Mouse (Mus musculus) limb, embryonic 12.5 days (tissue): ENCODE data around the gene Ccdc78. TPM values are rescaled to one million over a fixed set of nuclear protein-coding genes. Genes with fewer than 3 reads are reported as not detected.

Experiments used
- ATAC-seq: fragments of 200-750 bp; cut with Nextera tagmentation; 2 replicates; pipeline ENCODE4 v1.8.0; 2017; ENCODE audit warnings: low read depth, moderate TSS enrichment; ENCODE audit not compliant: insufficient number of reproducible peaks, insufficient read depth, low FRiP score, low TSS enrichment
- H3K27ac ChIP-seq: fragments of 300-500 bp; sonication (generic); 2 replicates; pipeline ENCODE4 v1.5.1; 2016; ENCODE audit warnings: mild to moderate bottlenecking, moderate library complexity
- H3K27me3 ChIP-seq: fragments of 300-500 bp; sonication (generic); 2 replicates; pipeline ENCODE4 v1.6.1; 2016; ENCODE audit warnings: mild to moderate bottlenecking, moderate library complexity
- H3K36me3 ChIP-seq: fragments of 300-500 bp; sonication (generic); 2 replicates; pipeline ENCODE4 v1.6.1; 2016; ENCODE audit warnings: mild to moderate bottlenecking, moderate library complexity
- H3K4me1 ChIP-seq: fragments of 300-500 bp; sonication (generic); replicated peaks from 2 replicates; pipeline ENCODE4 v1.6.1; 2016
- H3K4me2 ChIP-seq: fragments of 300-500 bp; sonication (generic); 2 replicates; pipeline ENCODE4 v1.6.1; 2016; ENCODE audit warnings: mild to moderate bottlenecking, moderate library complexity
- H3K4me3 ChIP-seq: fragments of 300-500 bp; sonication (generic); replicated peaks from 2 replicates; pipeline ENCODE4 v1.5.1; 2016; ENCODE audit warnings: mild to moderate bottlenecking
- H3K9ac ChIP-seq: fragments of 300-500 bp; sonication (generic); replicated peaks from 2 replicates; pipeline ENCODE4 v1.6.1; 2016; ENCODE audit warnings: mild to moderate bottlenecking, moderate library complexity
- H3K9me3 ChIP-seq: fragments of 300-500 bp; sonication (generic); 2 replicates; pipeline ENCODE4 v1.6.1; 2016; ENCODE audit warnings: mild to moderate bottlenecking, moderate library complexity
- WGBS: fragments of 180-500 bp; shearing (Covaris S2); methylation state at CpG from one replicate; pipeline ENCODE4 v1.1.7; 2016; 5-methylcytosine and 5-hydroxymethylcytosine counted together
- microRNA-seq: library from miRNA; unstranded; fragments of <30 nt; microRNA quantifications from one replicate; pipeline ENCODE4, GENCODE M21; 2017
- polyA plus RNA-seq: library from polyadenylated mRNA; unstranded; fragments of >200 nt; fragmentation: Nextera tagmentation; extraction: Ambion mirVana; gene quantifications from 2 replicates; pipeline ENCODE4 v1.2.1, GENCODE M21; 2016

Ccdc78 gene
- polyA plus RNA-seq, 1 experiment from 2014 or later = 0.39 TPM

DNA sequence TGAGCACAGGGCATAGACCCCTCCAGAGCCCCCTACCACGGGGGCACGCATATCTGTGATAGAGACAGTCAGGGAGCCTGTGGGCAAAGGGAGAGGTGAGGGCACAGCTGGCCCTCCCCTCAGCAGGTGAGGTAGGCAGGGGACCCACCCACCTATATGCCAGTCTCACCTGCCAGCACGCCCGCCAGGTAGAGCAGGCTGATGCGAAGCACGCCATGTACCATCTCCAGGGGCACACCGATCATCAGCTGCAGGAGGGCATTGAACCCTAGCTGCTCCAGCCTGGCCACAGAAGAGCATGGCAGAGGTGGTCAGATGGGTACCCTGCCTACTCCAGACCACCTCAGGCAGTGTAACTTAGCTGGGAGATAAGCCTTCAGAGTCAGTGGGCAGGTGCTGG lies 48.9 kb downstream of the Ccdc78 start:
- no peak for ATAC-seq
- no peaks in the 10 kb centered on the region for H3K27me3 ChIP-seq
- 0 out of 2 replicates have a peak overlapping the region, but pooled peaks have one; percentile 37 for H3K4me3 ChIP-seq
- H3K4me1 ChIP-seq = peaks cover 57% of the 10 kb centered on the region
- H3K36me3 ChIP-seq = peaks cover 60% of the 10 kb centered on the region
- H3K9me3 ChIP-seq = no peaks in the 10 kb centered on the region
- H3K9ac ChIP-seq = no peak overlapping the region
- peak overlapping the region; percentile 98; the same call in 1 of the 2 replicates for H3K4me2 ChIP-seq
- H3K27ac ChIP-seq = no peak overlapping the region
- 95% methylated on average over 7 of the region's 7 CpGs for WGBS

DNA sequence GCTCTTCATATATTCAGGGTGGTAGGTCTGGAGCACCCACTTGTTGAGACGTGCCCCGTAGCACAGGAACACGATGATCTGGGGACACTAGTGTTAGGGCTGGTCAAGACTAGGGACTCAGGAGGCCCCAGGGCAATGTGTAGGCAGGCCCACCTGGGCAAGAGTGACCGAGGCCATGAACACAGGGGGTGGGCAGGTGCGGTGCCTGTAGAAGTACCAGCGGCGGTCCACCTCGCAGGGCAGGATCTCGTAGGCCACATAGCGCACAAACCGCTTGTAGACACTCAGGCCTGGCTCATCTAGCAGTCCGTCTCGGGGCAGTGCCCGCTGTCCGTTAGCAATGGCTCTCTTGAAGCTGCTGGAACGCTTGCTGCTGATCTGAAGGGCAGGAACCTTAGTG lies 49.4 kb downstream of the Ccdc78 start:
- Histone ChIP-seq H3K9ac (no peak overlapping the region), H3K9me3 (no peaks in the 10 kb centered on the region), H3K4me3 (peak overlapping the region; percentile 37; the same call in 1 of the 2 replicates), H3K36me3 (peaks cover 60% of the 10 kb centered on the region), H3K4me1 (peaks cover 53% of the 10 kb centered on the region), H3K27me3 (no peaks in the 10 kb centered on the region), H3K4me2 (peak overlapping the region; percentile 98; the same call in 1 of the 2 replicates), H3K27ac (no peak overlapping the region)
- WGBS = 90% methylated on average over 16 of the region's 16 CpGs
- no peak for ATAC-seq

DNA sequence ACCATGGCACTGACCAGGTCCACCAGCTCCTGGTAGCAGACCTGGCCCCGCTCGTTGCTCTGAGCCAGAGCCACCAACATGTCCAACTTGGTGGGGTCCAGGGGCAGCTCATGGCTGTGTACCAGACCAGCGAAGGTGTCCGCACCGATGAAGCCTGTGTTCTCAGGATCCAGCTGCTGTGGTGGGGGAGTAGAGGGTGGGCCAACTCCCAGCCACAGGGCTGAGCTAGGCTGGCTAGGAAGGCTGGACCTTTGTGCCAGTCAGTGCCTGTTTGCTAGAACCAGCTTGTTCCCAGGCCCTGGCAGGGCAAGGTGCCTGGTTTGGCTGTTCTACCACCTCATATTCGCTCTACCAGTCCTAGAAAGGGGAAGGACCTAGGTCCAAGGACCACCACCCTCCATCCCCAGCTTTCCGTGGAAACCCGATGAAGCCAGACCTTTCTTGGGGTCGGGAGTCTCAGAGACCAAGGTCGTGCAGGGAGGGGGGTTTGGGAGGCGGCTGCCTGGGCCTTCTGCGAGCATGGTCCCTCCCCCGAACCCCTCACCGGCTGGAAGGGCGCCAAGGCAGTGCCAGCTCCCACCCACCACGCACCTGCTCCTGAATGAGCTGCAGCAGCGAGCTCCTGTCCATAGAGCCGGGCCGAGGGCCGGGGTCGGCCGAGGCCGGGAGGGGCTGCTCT lies 50.2 kb downstream of the Ccdc78 start:
- no peaks in the 10 kb centered on the region for H3K27me3 ChIP-seq
- ATAC-seq = no peak
- peak overlapping the region; percentile 82 for H3K4me2 ChIP-seq
- no peak overlapping the region for H3K27ac ChIP-seq
- peaks cover 46% of the 10 kb centered on the region for H3K4me1 ChIP-seq
- 22% methylated on average over 23 of the region's 23 CpGs for WGBS
- H3K9ac ChIP-seq = peak overlapping the region; percentile 57
- peaks cover 60% of the 10 kb centered on the region for H3K36me3 ChIP-seq
- peak overlapping the region; percentile 37 for H3K4me3 ChIP-seq
- no peaks in the 10 kb centered on the region for H3K9me3 ChIP-seq

DNA sequence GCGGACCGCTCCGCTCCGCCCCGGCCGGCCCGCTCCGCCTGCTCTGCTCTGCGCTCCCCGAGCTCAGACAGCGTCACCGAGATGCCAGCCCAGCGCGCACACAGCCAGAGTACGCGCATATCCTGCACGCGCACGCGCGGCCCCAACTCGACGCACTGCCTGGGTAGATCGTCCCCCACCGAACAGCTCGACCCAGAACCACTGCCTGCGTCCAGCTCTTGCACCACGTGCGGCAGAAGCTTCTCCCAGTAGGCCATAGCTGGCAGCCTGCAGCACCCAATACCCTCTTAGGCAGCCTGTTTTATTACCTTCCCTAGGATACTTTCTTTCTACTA lies 50.7 kb downstream of the Ccdc78 start, which contains the start of gene Rhbdl1:
Gene Rhbdl1, minus strand, starts transcription at position 220 of the 335 bp plus-strand sequence.
- Histone ChIP-seq H3K9me3 (no peaks in the 10 kb centered on the region), H3K4me3 (peak within 1 kb of the TSS; percentile 37), H3K27ac (no peak within 1 kb of the TSS), H3K9ac (peak within 1 kb of the TSS; percentile 57), H3K27me3 (no peaks in the 10 kb centered on the region), H3K36me3 (peaks cover 60% of the 10 kb centered on the region), H3K4me1 (peaks cover 41% of the 10 kb centered on the region), H3K4me2 (peak within 1 kb of the TSS; percentile 82)
- WGBS = 3% methylated on average over 29 of the region's 29 CpGs
- no peak for ATAC-seq

DNA sequence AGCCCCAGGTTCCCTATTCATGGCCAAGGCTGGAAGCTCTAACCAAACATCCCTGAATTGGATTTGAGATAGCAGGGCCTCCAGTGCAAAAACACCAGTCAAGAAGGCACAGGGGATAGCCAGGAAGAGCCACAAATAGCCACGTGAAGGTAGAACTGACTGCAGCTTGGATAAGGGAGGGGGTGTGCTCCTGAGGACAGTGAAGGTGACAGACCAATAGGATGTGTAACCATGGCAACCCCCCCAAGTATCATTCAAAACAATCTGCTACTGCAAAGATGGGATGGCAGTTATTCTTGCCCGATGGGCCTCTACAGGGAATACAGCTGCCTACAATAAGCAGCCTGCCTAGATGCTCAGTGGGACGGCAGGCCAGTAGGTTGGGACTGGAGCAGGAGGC lies 51.2 kb downstream of the Ccdc78 start:
- Histone ChIP-seq H3K9me3 (no peaks in the 10 kb centered on the region), H3K4me2 (peak overlapping the region; percentile 82), H3K27me3 (no peaks in the 10 kb centered on the region), H3K4me3 (no peak overlapping the region; the same call in 1 of the 2 replicates), H3K9ac (peak overlapping the region; percentile 57; the same call in 1 of the 2 replicates), H3K4me1 (peaks cover 40% of the 10 kb centered on the region), H3K36me3 (peaks cover 65% of the 10 kb centered on the region), H3K27ac (no peak overlapping the region)
- no peak for ATAC-seq
- 61% methylated on average over 3 of the region's 3 CpGs for WGBS

DNA sequence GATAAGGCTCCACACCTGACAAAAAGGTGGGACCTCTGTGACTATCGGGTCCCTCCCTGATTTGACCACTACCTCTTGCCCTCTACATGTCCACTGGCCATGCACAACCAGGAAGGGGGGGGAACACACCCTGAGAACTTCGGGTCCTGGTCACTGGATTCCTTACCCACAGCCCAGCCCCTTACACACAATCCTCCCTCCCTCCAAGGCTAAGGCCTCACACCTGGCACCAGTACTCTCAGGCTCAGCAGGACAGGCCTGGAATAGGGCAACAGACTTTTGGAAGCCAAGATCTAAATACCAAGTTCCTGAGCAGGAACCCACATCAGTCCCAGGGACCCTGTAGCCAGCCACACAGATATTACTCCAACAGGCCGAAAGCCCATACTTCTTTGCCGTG lies 52.5 kb downstream of the Ccdc78 start:
- Histone ChIP-seq H3K4me1 (peaks cover 45% of the 10 kb centered on the region), H3K9ac (no peak overlapping the region), H3K9me3 (no peaks in the 10 kb centered on the region), H3K27me3 (no peaks in the 10 kb centered on the region), H3K4me3 (no peak overlapping the region), H3K27ac (no peak overlapping the region), H3K36me3 (peaks cover 66% of the 10 kb centered on the region), H3K4me2 (no peak overlapping the region)
- WGBS = 90% methylated on average over 4 of the region's 4 CpGs
- ATAC-seq = no peak

DNA sequence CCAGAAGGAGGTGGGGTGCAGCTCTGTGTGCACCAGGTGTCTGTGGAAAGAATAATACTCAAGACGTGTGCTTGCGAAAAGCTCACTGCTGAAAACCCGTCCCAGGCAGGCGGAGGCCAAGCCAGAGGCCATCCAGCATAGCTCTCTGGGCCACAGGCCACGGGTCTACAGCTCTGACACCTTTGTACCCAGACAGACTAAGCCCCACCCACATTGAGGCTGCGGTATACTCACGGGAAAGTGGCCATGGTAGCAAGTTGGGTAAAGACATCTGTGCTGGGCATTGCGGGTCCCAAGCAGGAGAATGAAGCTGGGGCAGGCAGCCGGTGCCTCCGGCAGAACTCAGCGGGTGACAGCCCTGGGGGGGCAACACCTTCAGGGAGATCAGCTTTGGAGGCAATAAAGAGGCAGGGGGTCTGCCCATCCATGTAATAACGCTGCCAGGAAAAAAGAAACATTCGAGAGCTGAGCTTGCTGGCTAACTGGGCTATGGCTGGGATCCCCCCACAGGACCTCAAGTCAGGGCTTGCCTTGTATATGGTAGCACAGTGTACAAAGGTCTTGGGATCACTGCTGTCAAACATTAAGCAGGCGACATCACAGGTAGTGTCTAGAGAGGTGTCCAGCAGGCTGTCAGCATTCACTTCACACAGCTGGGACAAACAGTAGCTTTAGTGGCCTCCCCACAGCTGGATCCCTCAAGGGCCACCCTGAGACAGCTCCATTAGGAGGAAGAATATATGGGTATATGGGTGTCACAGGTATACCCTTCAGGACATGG lies 53.3 kb downstream of the Ccdc78 start:
- H3K27me3 ChIP-seq = no peaks in the 10 kb centered on the region
- peaks cover 39% of the 10 kb centered on the region for H3K4me1 ChIP-seq
- H3K4me3 ChIP-seq = no peak overlapping the region
- H3K9ac ChIP-seq = no peak overlapping the region
- H3K4me2 ChIP-seq = no peak overlapping the region
- no peak overlapping the region for H3K27ac ChIP-seq
- H3K9me3 ChIP-seq = no peaks in the 10 kb centered on the region
- no peak for ATAC-seq
- WGBS = 85% methylated on average over 14 of the region's 14 CpGs
- peaks cover 64% of the 10 kb centered on the region for H3K36me3 ChIP-seq

Small RNA genes lying within 50 kb of the gene (microRNA-seq; reads per million reads assigned to microRNA genes)
- gene Gm25083 (not detected), gene Mir3082 (1.4 reads per million), gene Mir6966 (not detected)

Other genes starting within 250 kb of the Ccdc78 start
- 10.1 and 11.1 TPM in 2 replicates for gene Sox8, start 215.9 kb upstream of the Ccdc78 start, polyA plus RNA-seq
- 27.9 and 28.9 TPM in 2 replicates for gene Lmf1, start 207.5 kb upstream of the Ccdc78 start, polyA plus RNA-seq
- 0.74 and 1.3 TPM in 2 replicates for gene Gng13, start 69.4 kb upstream of the Ccdc78 start, polyA plus RNA-seq
- 48.3 and 49.5 TPM in 2 replicates for gene Chtf18, start 59.2 kb upstream of the Ccdc78 start, polyA plus RNA-seq
- gene Rpusd1, start 58.9 kb upstream of the Ccdc78 start, polyA plus RNA-seq = 21.6 and 22.4 TPM in 2 replicates
- not detected in 2 replicates for gene Mslnl, start 50.5 kb upstream of the Ccdc78 start, polyA plus RNA-seq
- 0.44 TPM in 1 of 2 replicates, not detected in the other for gene Msln, start 32.2 kb upstream of the Ccdc78 start, polyA plus RNA-seq
- gene Narfl, start 12.8 kb upstream of the Ccdc78 start, polyA plus RNA-seq = 24.9 TPM in 2 replicates
- gene Haghl, start 907 bp upstream of the Ccdc78 start, polyA plus RNA-seq = 89.8 and 97.7 TPM in 2 replicates
- 68.3 and 71.7 TPM in 2 replicates for gene Fam173a, start 6.3 kb downstream of the Ccdc78 start, polyA plus RNA-seq
- gene AC134908.4, start 9.1 kb downstream of the Ccdc78 start, polyA plus RNA-seq = 0.49 TPM in 1 of 2 replicates, not detected in the other
- gene Metrn, start 10.6 kb downstream of the Ccdc78 start, polyA plus RNA-seq = 50.5 and 52.1 TPM in 2 replicates
- 2.2 and 2.4 TPM in 2 replicates for gene Fbxl16, start 22.5 kb downstream of the Ccdc78 start, polyA plus RNA-seq
- 28.4 and 30.9 TPM in 2 replicates for gene Wdr24, start 37.0 kb downstream of the Ccdc78 start, polyA plus RNA-seq
- 56.4 and 63.4 TPM in 2 replicates for gene Jmjd8, start 42.3 kb downstream of the Ccdc78 start, polyA plus RNA-seq
- 313 TPM in 2 replicates for gene Stub1, start 46.8 kb downstream of the Ccdc78 start, polyA plus RNA-seq
- gene Rhbdl1, start 50.7 kb downstream of the Ccdc78 start, polyA plus RNA-seq = 1.4 and 1.7 TPM in 2 replicates
- 1.6 and 2.0 TPM in 2 replicates for gene Gm20683, start 55.2 kb downstream of the Ccdc78 start, polyA plus RNA-seq
- 23.6 and 26.9 TPM in 2 replicates for gene Rhot2, start 58.3 kb downstream of the Ccdc78 start, polyA plus RNA-seq
- 37.3 and 45.5 TPM in 2 replicates for gene Wdr90, start 74.9 kb downstream of the Ccdc78 start, polyA plus RNA-seq
- 8.5 and 9.9 TPM in 2 replicates for gene Mcrip2, start 82.2 kb downstream of the Ccdc78 start, polyA plus RNA-seq
- 56.1 and 60.1 TPM in 2 replicates for gene Mettl26, start 88.5 kb downstream of the Ccdc78 start, polyA plus RNA-seq
- 0.45 and 0.54 TPM in 2 replicates for gene Wfikkn1, start 94.3 kb downstream of the Ccdc78 start, polyA plus RNA-seq
- gene Rab40c, start 133.1 kb downstream of the Ccdc78 start, polyA plus RNA-seq = 35.7 and 39.1 TPM in 2 replicates
- gene Pigq, start 158.4 kb downstream of the Ccdc78 start, polyA plus RNA-seq = 47.3 and 52.4 TPM in 2 replicates
- gene Nhlrc4, start 158.4 kb downstream of the Ccdc78 start, polyA plus RNA-seq = 0.13 and 0.74 TPM in 2 replicates
- 0.10 and 0.27 TPM in 2 replicates for gene A930017K11Rik, start 166.0 kb downstream of the Ccdc78 start, polyA plus RNA-seq
- gene Capn15, start 199.2 kb downstream of the Ccdc78 start, polyA plus RNA-seq = 32.8 and 33.9 TPM in 2 replicates